Mouse (Mus musculus) megakaryocyte, embryonic 14.5 days (primary cell): ENCODE data around the gene Pcbp1.

Source experiments
- FLI1 ChIP-seq: IDR thresholded peaks from 2 replicates; pipeline ENCODE4 v1.6.1; 2012; ENCODE audit warnings: low read length, inconsistent platforms, mixed read lengths
- GATA1 ChIP-seq: IDR thresholded peaks from 3 replicates; pipeline ENCODE4 v1.6.1; 2012; ENCODE audit warnings: mixed read lengths, low read length, inconsistent platforms, borderline replicate concordance

DNA sequence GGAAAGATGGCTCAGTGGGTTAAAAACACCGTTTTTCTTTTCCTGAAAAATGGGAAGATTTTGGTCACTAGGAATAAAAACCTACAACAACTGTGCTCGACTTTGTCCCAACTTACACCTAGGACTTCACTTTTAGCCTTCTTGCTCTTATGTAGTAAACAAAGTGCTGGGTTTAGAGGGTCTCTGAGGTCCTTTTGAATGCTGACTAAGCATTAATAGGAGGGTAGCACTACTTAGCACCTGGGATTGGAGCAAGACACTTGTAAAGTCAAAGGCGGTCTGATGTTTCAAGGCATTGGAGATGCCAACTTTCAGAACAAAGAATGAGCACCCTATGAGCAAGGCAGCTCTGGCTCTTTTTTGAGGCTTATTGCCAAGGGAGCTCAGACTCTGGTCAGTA lies 17.7 kb upstream of the Pcbp1 start:
- no peak for TF ChIP-seq FLI1
- no peak for TF ChIP-seq GATA1
